Mouse (Mus musculus): Measurements from ENCODE around the gene Ginm1. TPM values are rescaled to one million over a fixed set of nuclear protein-coding genes. Genes with fewer than 3 reads are reported as not detected.
"Not testable (repeated sequence)": the region's sequence is repeated elsewhere in the genome, so short reads cannot be mapped to it uniquely, and the experiment has no call there.

Gene Ginm1
- total RNA-seq, 1 experiment from 2014 or later, result 56.9 TPM

GRCm38 (mm10) chr10:7745528-7745927 lies 47.1 kb downstream of the Ginm1 start:
- not testable (repeated sequence) for ATAC-seq (replicated peaks in 1 of 2; ENCODE audit: insufficient read depth in 1 of 2, low FRiP score in 2 of 2, low TSS enrichment in 1 of 2, low read depth in 1 of 2, poor library complexity in 2 of 2, severe bottlenecking in 2 of 2)

GRCm38 (mm10) chr10:7737914-7738313 lies 54.7 kb downstream of the Ginm1 start:
- ATAC-seq (replicated peaks in 1 of 2; ENCODE audit: insufficient read depth in 1 of 2, low FRiP score in 2 of 2, low TSS enrichment in 1 of 2, low read depth in 1 of 2, poor library complexity in 2 of 2, severe bottlenecking in 2 of 2), result no peak

GRCm38 (mm10) chr10:7737122-7737521 lies 55.5 kb downstream of the Ginm1 start:
- no peak for ATAC-seq (replicated peaks in 1 of 2; ENCODE audit: insufficient read depth in 1 of 2, low FRiP score in 2 of 2, low TSS enrichment in 1 of 2, low read depth in 1 of 2, poor library complexity in 2 of 2, severe bottlenecking in 2 of 2)

GRCm38 (mm10) chr10:7731582-7731981 lies 61.0 kb downstream of the Ginm1 start:
- ATAC-seq (replicated peaks in 1 of 2; ENCODE audit: insufficient read depth in 1 of 2, low FRiP score in 2 of 2, low TSS enrichment in 1 of 2, low read depth in 1 of 2, poor library complexity in 2 of 2, severe bottlenecking in 2 of 2), result no peak

GRCm38 (mm10) chr10:7727011-7727410 lies 65.6 kb downstream of the Ginm1 start:
- no peak for ATAC-seq (replicated peaks in 1 of 2; ENCODE audit: insufficient read depth in 1 of 2, low FRiP score in 2 of 2, low TSS enrichment in 1 of 2, low read depth in 1 of 2, poor library complexity in 2 of 2, severe bottlenecking in 2 of 2)

- 0 out of 4 replicates have a peak, but pooled peaks of 1 of the 2 experiments have one; percentile 9 for ATAC-seq (replicated peaks in 1 of 2; ENCODE audit: insufficient read depth in 1 of 2, low FRiP score in 2 of 2, low TSS enrichment in 1 of 2, low read depth in 1 of 2, poor library complexity in 2 of 2, severe bottlenecking in 2 of 2)
Measured at GRCm38 (mm10) chr10:7726501-7726812, 66.2 kb downstream of the Ginm1 start.

GRCm38 (mm10) chr10:7725751-7726500 lies 66.7 kb downstream of the Ginm1 start, which contains the start of gene Katna1:
TSS of gene Katna1 (plus strand) at chr10:7726000.
- peak; percentile 90 to 97 for ATAC-seq (replicated peaks in 1 of 2; ENCODE audit: insufficient read depth in 1 of 2, low FRiP score in 2 of 2, low TSS enrichment in 1 of 2, low read depth in 1 of 2, poor library complexity in 2 of 2, severe bottlenecking in 2 of 2)

Other genes starting within 250 kb of the Ginm1 start
- 1.2 and 1.3 TPM in 2 replicates for gene Lrp11, start 203.0 kb downstream of the Ginm1 start, total RNA-seq (2017)
- gene Nup43, start 125.3 kb downstream of the Ginm1 start, total RNA-seq (2017), result 25.8 and 26.9 TPM in 2 replicates
- gene Pcmt1, start 111.7 kb downstream of the Ginm1 start, total RNA-seq (2017), result 75.1 and 90.9 TPM in 2 replicates
- 26.0 and 28.7 TPM in 2 replicates for gene Lats1, start 111.6 kb downstream of the Ginm1 start, total RNA-seq (2017)
- gene Katna1, start 66.8 kb downstream of the Ginm1 start, total RNA-seq (2017), result 57.5 and 65.4 TPM in 2 replicates
- gene Ppil4, start 67 bp upstream of the Ginm1 start, total RNA-seq (2017), result 99.6 and 101 TPM in 2 replicates
- gene Zc3h12d, start 39.6 kb upstream of the Ginm1 start, total RNA-seq (2017), result 1.4 and 2.8 TPM in 2 replicates
- gene Tab2, start 163.4 kb upstream of the Ginm1 start, total RNA-seq (2017), result 99.1 and 121 TPM in 2 replicates

Measured in hematopoietic stem cell, adult 5-6 weeks (primary cell).